Mouse (Mus musculus) CH12.LX (cell line): ENCODE results near the gene Slc9a4.

ENCODE experiments used
- CTCF ChIP-seq, 2 experiments: IDR thresholded peaks in 1 of 2; conservative IDR thresholded peaks in 1 of 2; 2 replicates each; pipeline ENCODE4 v1.5.1; 2011 to 2012; ENCODE audit warnings: low read depth in 2 of 2, low read length in 2 of 2, improper control_type of control experiment in 1 of 2, inconsistent platforms in 1 of 2, mild to moderate bottlenecking in 1 of 2, moderate library complexity in 1 of 2
- EP300 ChIP-seq: IDR thresholded peaks from 2 replicates; pipeline ENCODE4 v1.6.1; 2011; ENCODE audit warnings: low read length, improper control_type of control experiment
- GABPA ChIP-seq: IDR thresholded peaks from 2 replicates; pipeline ENCODE4 v1.6.1; 2012; ENCODE audit warnings: low read depth, low read length, improper control_type of control experiment, inconsistent platforms; ENCODE audit not compliant: insufficient replicate concordance
- MAZ ChIP-seq: IDR thresholded peaks from 2 replicates; pipeline ENCODE4 v1.6.1; 2012; ENCODE audit warnings: low read depth, mild to moderate bottlenecking, inconsistent platforms, low read length, improper control_type of control experiment, moderate library complexity
- NELFE ChIP-seq: IDR thresholded peaks from 2 replicates; pipeline ENCODE4 v1.6.1; 2011; ENCODE audit warnings: low read depth, low read length, improper control_type of control experiment
- POLR2A ChIP-seq: IDR thresholded peaks from 2 replicates; pipeline ENCODE4 v1.6.1; 2011; ENCODE audit warnings: low read depth, mild to moderate bottlenecking, improper control_type of control experiment, low read length
- ZKSCAN1 ChIP-seq: IDR thresholded peaks from 2 replicates; pipeline ENCODE4 v1.6.1; 2012; ENCODE audit warnings: low read depth, inconsistent platforms, low read length, improper control_type of control experiment, borderline replicate concordance

DNA sequence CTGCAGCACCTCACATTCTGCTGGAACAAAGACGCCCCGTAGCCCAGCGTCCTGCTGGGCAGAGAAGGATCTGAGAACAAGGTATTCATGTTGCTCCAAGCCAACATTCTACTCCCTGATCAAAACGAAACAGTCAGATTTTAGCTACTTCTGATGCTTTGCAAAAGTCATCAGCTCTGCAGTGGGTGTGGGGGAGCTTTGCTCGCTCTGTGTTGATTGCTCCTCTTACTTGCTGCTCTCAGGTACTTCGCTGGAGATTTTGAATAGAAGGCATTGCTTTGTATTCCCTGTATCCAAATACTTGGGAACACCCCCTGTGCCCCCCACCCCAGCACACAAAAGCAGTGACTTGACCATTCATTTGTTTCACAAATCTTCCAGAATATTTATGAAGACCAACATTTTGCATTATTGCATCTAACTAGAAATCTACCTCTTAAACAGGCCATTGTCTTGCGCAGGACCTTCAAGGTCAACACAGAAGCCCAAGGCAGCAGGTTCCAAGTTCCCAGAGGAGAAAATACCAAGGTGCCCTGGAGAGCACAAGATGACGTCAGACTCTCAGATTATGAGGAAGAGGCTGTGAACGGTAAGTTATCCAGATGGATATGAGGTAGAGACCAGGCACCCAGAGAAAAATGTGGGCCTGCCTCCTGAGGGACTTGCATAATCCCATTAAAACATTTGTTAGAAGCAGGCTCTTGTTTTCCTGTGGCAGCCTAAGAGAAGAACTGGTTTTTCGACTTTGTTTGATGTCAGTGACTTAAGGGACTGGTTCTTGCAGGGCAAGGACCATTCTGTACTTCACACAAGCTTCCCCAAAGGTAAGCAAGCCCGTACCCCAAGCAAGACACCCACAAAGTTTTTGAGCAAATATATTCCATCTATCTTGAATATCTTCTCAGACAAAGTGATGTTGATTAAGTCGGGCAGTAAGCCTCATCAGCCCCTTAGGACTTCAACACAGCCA, 85.8 kb downstream of the Slc9a4 start:
- TF ChIP-seq MAZ = no peak
- no peak for TF ChIP-seq POLR2A
- no peak for TF ChIP-seq EP300
- TF ChIP-seq CTCF (conservative IDR thresholded peaks at IDR 0.05 in 1 of 2, IDR thresholded peaks at IDR 0.05 in 1 of 2; ENCODE audit: low read depth in 2 of 2, low read length in 2 of 2) = no peak
- TF ChIP-seq ZKSCAN1 = no peak
- no peak for TF ChIP-seq NELFE
- TF ChIP-seq GABPA = no peak
